ENCODE assay signal across 9 mouse cellular contexts in genomic region chr6:54785098-54785730, GRCm38 (mm10). TPM values are rescaled to one million over a fixed set of nuclear protein-coding genes. Genes with fewer than 3 reads are reported as not detected.
DNase-seq lines count a peak whose midpoint lies in the region; ATAC-seq lines count a peak whose summit lies in the region.
"Had no signal": no experiment of that assay in that cellular context is flagged by ENCODE, and none has a peak within 500 bp of the region (broad histone marks: within the 10 kb centered on the region; RNA-seq: fewer than 3 reads in every experiment).

No protein-coding gene starts in this region.

- 48% methylated on average over 5 of the region's 5 CpGs for WGBS in embryonic facial prominence, embryonic 11.5 days

- intact Hi-C loops in left cerebral cortex, postnatal 10 days (cut with DNase I), result no loop called here

- no peaks in the 10 kb centered on the region for H3K4me1 ChIP-seq in embryonic facial prominence, embryonic 11.5 days (ENCODE audit: control insufficient read depth, insufficient read depth, low read length)

- ATAC-seq in embryonic facial prominence, embryonic 11.5 days (replicated peaks; ENCODE audit: insufficient number of reproducible peaks, low FRiP score, low TSS enrichment, low read depth), result no peak; the same call in 1 of the 2 replicates
- ATAC-seq in inflammation-experienced regulatory T-cells, adult 6 months, result no peak

- H3K9ac ChIP-seq in embryonic facial prominence, embryonic 11.5 days (replicated peaks; ENCODE audit: low read length), result no peak overlapping the region
- H3K9ac ChIP-seq: liver, embryonic 14.5 days had no signal

- no peak overlapping the region for H3K4me2 ChIP-seq in embryonic facial prominence, embryonic 11.5 days (ENCODE audit: low read depth, low read length)

- H3K4me3 ChIP-seq in embryonic facial prominence, embryonic 11.5 days (ENCODE audit: low read depth, low read length), result no peak overlapping the region

- DNase-seq in embryonic facial prominence, embryonic 11.5 days (ENCODE audit: low spot score), result peak; percentile 55
- peak; percentile 40 to 57 for DNase-seq in frontal cortex, postnatal 25 days (ENCODE audit: low spot score in 2 of 2)
- DNase-seq in left cerebral cortex, postnatal 10 days (ENCODE audit: extremely low spot score in 1 of 2, low spot score in 2 of 2), result peak; percentile 78 to 86
- peak; percentile 82 to 83 for DNase-seq in right cerebral cortex, postnatal 36 days (ENCODE audit: low spot score in 2 of 2)
- no peak for DNase-seq in adrenal gland, postnatal 4 days (ENCODE audit: low spot score in 2 of 2)
- DNase-seq in kidney, postnatal 14 days, result no peak
- no peak for DNase-seq in urinary bladder, adult 18-20 months (ENCODE audit: low spot score in 2 of 2)

- H3K27me3 ChIP-seq in embryonic facial prominence, embryonic 11.5 days (ENCODE audit: control insufficient read depth, insufficient read depth, low read length), result no peaks in the 10 kb centered on the region

- H3K9me3 ChIP-seq in embryonic facial prominence, embryonic 11.5 days (replicated peaks; ENCODE audit: control insufficient read depth, low read length), result no peaks in the 10 kb centered on the region

- no peak overlapping the region for H3K27ac ChIP-seq in embryonic facial prominence, embryonic 11.5 days (replicated peaks; ENCODE audit: low read depth, low read length)
- H3K27ac ChIP-seq: liver, embryonic 14.5 days had no signal

- no peaks in the 10 kb centered on the region for H3K36me3 ChIP-seq in embryonic facial prominence, embryonic 11.5 days (replicated peaks; ENCODE audit: control insufficient read depth, insufficient read depth, low read depth, low read length)

RNA-seq across cellular contexts. Expression of gene Znrf2, which starts 31.5 kb away (rescaled TPM):
- polyA plus RNA-seq in embryonic facial prominence, embryonic 11.5 days (2014; fragmentation: Nextera tagmentation; extraction: Ambion mirVana), result 2.2 and 2.3 TPM in 2 replicates
- total RNA-seq in left cerebral cortex, postnatal 10 days (2021), result 10 to 100 TPM; 31.7 to 35.2 TPM
- total RNA-seq in adrenal gland, postnatal 4 days (2021), result 10 to 100 TPM; 34.0 to 34.4 TPM
- polyA plus RNA-seq in inflammation-experienced regulatory T-cells, adult 6 months (2017; shearing (Covaris generic)), result 10 to 100 TPM; 22.3 to 28.7 (median 23.7) TPM

Comparison
In these comparisons a context has a peak if more than half of its experiments do, and no peak if none do; other contexts are left out.
1. DNase-seq: peak in embryonic facial prominence, embryonic 11.5 days (single experiment), frontal cortex, postnatal 25 days (2 of 2), left cerebral cortex, postnatal 10 days (2 of 2) and right cerebral cortex, postnatal 36 days (2 of 2); none in adrenal gland, postnatal 4 days (0 of 2), kidney, postnatal 14 days (single experiment) and urinary bladder, adult 18-20 months (0 of 2).